Mouse (Mus musculus) neural tube, embryonic 11.5 days (tissue): ENCODE measurements around the gene Gtf2a2. TPM values are rescaled to one million over a fixed set of nuclear protein-coding genes. Genes with fewer than 3 reads are reported as not detected.

Experiments used
- ATAC-seq: fragments of 200-750 bp; cut with Nextera tagmentation; 2 replicates; pipeline ENCODE4 v1.8.0; 2017; ENCODE audit warnings: moderate number of reproducible peaks, mild to moderate bottlenecking, moderate TSS enrichment, moderate library complexity; ENCODE audit not compliant: insufficient read depth, low FRiP score, low TSS enrichment
- DNase-seq: peaks from one replicate; pipeline ENCODE4 v3.0.0-alpha.2; 2015; ENCODE audit warnings: low spot score
- H3K27ac ChIP-seq: fragments of 300-500 bp; sonication (generic); 2 replicates; pipeline ENCODE4 v1.5.1; 2014; ENCODE audit warnings: low read depth, mild to moderate bottlenecking, low read length
- H3K27me3 ChIP-seq: fragments of 300-500 bp; sonication (generic); 2 replicates; pipeline ENCODE4 v1.6.1; 2014; ENCODE audit warnings: mild to moderate bottlenecking, low read length, mixed read lengths; ENCODE audit not compliant: control insufficient read depth, insufficient read depth
- H3K36me3 ChIP-seq: fragments of 300-500 bp; sonication (generic); 2 replicates; pipeline ENCODE4 v1.6.1; 2014; ENCODE audit warnings: mild to moderate bottlenecking, low read length, moderate library complexity, mixed read lengths; ENCODE audit not compliant: control insufficient read depth, insufficient read depth
- H3K4me1 ChIP-seq: fragments of 300-500 bp; sonication (generic); 2 replicates; pipeline ENCODE4 v1.6.1; 2014; ENCODE audit warnings: low read length, mixed read lengths; ENCODE audit not compliant: control insufficient read depth, insufficient read depth
- H3K4me2 ChIP-seq: fragments of 300-500 bp; sonication (generic); 2 replicates; pipeline ENCODE4 v1.6.1; 2014; ENCODE audit warnings: low read depth, mild to moderate bottlenecking, moderate library complexity
- H3K4me3 ChIP-seq: fragments of 300-500 bp; sonication (generic); 2 replicates; pipeline ENCODE4 v1.5.1; 2014; ENCODE audit warnings: low read depth, low read length
- H3K9ac ChIP-seq: fragments of 300-500 bp; sonication (generic); 2 replicates; pipeline ENCODE4 v1.6.1; 2014; ENCODE audit warnings: mild to moderate bottlenecking, low read length
- H3K9me3 ChIP-seq: fragments of 300-500 bp; sonication (generic); 2 replicates; pipeline ENCODE4 v1.6.1; 2016; ENCODE audit warnings: low read length; ENCODE audit not compliant: control insufficient read depth
- whole genome bisulfite sequencing: fragments of 180-500 bp; shearing (Covaris S2); extraction: QIAGEN DNeasy Blood & Tissue Kit; methylation state at CpG from one replicate; pipeline ENCODE4 v1.1.7; 2014; 5-methylcytosine and 5-hydroxymethylcytosine counted together
- polyA plus RNA-seq: library from polyadenylated mRNA; unstranded; fragments of >200 nt; fragmentation: Nextera tagmentation; extraction: Ambion mirVana; gene quantifications from 2 replicates; pipeline ENCODE4 v1.2.1, GENCODE M21; 2014

The Gtf2a2 gene
- polyA plus RNA-seq, 1 experiment from 2014 or later = 195 TPM

DNA sequence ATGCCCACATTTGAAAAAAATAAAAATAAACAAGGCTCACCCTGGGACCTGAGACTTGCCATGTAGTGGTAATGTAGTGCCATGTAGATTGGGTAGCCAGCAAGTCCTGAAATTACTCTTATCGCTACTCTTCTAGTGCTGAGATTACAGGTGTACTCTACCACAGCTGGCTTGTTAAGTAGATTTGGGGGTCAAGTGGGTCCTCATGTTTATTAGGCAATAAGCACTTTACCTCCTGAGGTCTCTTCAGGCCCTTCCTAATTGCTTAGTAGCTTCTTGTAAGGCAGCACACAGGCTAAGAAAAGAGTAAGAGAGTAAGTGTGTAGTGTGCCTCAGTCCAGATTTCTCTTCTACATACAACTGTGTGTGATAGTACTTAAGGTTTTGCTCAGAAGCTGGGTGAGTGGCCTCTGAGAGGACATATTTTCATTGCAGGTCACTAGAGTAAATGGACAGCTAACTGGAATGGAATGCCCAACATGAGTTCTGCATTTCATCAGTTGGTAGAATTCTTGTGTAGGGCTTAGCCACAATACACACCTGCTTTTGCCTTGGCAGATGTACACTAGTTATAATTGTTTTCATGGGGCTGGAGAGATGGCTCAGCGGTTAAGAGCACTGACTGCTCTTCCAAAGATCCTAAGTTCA lies 13.1 kb downstream of the Gtf2a2 start:
- Histone ChIP-seq H3K4me1 (no peaks in the 10 kb centered on the region), H3K36me3 (no peaks in the 10 kb centered on the region), H3K9me3 (no peaks in the 10 kb centered on the region), H3K27ac (no peak overlapping the region), H3K4me2 (no peak overlapping the region), H3K27me3 (no peaks in the 10 kb centered on the region), H3K9ac (no peak overlapping the region), H3K4me3 (no peak overlapping the region)
- 93% methylated on average over 2 of the region's 2 CpGs for WGBS
- no peak for ATAC-seq
- DNase-seq = no peak

DNA sequence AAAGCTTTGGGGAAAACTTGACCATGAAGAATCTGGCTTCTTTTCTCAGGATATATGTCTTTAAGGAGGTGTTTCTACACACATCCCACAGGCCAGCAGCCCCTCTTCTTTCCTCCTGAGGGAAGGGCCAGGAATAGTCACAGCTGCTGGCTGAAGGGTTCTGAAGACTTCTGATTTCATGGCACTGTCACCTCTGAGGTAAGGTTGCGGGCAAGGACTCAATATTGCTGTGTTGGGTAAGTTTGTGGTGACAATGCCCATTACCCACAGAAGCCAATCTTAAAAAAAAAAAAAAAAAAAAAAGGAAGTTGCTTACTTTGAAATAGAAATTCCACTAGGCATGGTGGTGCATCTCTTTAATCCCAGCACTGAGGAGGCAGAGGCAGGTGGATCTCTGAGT lies 19.8 kb downstream of the Gtf2a2 start:
- Histone ChIP-seq H3K27me3 (no peaks in the 10 kb centered on the region), H3K27ac (no peak overlapping the region), H3K4me1 (no peaks in the 10 kb centered on the region), H3K9ac (no peak overlapping the region), H3K36me3 (no peaks in the 10 kb centered on the region), H3K4me2 (no peak overlapping the region), H3K9me3 (no peaks in the 10 kb centered on the region), H3K4me3 (no peak overlapping the region)
- no peak for DNase-seq
- 91% methylated on average over 1 of the region's 1 CpGs for WGBS
- no peak for ATAC-seq

DNA sequence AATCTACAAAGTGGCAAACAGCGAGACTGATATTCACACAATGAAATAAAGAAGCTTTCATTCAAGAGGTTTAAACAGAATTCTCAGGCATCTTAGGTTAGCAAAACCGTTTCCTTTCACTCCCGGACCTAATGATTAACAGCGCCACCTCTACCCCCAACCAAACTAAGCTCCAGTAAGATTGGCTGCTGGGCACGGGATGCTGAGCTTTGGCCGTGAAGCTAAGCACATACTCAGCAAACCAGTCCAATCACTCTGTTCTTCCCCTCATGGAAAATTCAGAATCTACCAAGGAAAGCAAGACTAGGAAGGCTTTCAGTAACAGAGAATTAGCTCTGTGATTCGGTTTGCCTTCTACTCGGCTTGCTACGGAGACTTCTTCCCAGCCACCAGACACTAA lies 20.7 kb downstream of the Gtf2a2 start:
- 79% methylated on average over 9 of the region's 9 CpGs for WGBS
- no peaks in the 10 kb centered on the region for H3K4me1 ChIP-seq
- H3K36me3 ChIP-seq = no peaks in the 10 kb centered on the region

DNA sequence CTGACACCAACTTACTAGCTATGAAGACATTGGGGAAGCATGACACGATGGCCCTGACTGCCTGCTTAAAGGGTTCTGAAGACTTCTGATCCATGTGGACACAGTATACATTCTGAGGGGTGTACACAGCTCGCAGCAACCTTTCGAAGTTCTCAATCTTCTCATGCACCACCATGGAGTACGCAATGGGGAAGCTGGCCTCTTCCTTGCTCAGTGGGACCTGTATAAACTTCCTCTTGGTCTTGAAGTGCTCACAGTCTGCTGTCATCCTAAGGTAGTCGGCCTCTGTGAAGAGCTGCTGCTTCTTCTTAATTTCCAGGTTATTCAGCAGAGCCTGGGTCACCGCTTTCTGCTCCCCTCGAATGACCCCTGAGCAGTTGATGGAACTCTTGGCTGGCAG lies 22.4 kb downstream of the Gtf2a2 start:
- Histone ChIP-seq H3K4me1 (no peaks in the 10 kb centered on the region), H3K9ac (no peak overlapping the region), H3K4me3 (no peak overlapping the region), H3K27ac (no peak overlapping the region), H3K36me3 (no peaks in the 10 kb centered on the region), H3K9me3 (no peaks in the 10 kb centered on the region), H3K4me2 (no peak overlapping the region), H3K27me3 (no peaks in the 10 kb centered on the region)
- ATAC-seq (no peak), DNase-seq (no peak)
- 91% methylated on average over 7 of the region's 7 CpGs for WGBS

More for the DNA sequence above, 20.7 kb downstream of the Gtf2a2 start:
- DNase-seq = no peak
- Histone ChIP-seq H3K27ac (no peak overlapping the region), H3K27me3 (no peaks in the 10 kb centered on the region), H3K9me3 (no peaks in the 10 kb centered on the region), H3K9ac (no peak overlapping the region), H3K4me2 (no peak overlapping the region), H3K4me3 (no peak overlapping the region)
- ATAC-seq = no peak

DNA sequence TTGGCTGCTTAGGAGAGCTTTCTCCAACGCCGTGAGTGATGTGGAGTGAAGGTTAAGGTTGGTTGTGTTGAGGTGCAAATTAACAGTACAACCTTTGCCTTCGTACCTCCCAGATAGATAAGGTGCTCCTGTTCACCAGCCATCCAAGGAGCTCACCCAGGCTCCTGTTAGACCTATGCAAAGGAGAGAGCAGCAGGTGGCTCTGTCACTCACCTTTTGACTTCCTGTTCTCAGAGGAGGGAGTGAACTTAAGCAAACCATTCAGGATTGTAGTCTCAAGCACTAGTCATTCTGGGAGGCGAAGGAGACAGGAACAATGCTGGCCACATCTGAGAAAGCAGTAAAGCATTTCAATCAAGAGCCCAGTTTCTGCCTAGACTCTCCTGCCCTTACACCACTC lies 24.3 kb downstream of the Gtf2a2 start:
- DNase-seq = no peak
- Histone ChIP-seq H3K27ac (no peak overlapping the region), H3K9ac (no peak overlapping the region), H3K4me2 (no peak overlapping the region), H3K27me3 (no peaks in the 10 kb centered on the region), H3K4me3 (no peak overlapping the region), H3K4me1 (no peaks in the 10 kb centered on the region), H3K9me3 (no peaks in the 10 kb centered on the region), H3K36me3 (no peaks in the 10 kb centered on the region)
- ATAC-seq = no peak
- 78% methylated on average over 4 of the region's 4 CpGs for WGBS

DNA sequence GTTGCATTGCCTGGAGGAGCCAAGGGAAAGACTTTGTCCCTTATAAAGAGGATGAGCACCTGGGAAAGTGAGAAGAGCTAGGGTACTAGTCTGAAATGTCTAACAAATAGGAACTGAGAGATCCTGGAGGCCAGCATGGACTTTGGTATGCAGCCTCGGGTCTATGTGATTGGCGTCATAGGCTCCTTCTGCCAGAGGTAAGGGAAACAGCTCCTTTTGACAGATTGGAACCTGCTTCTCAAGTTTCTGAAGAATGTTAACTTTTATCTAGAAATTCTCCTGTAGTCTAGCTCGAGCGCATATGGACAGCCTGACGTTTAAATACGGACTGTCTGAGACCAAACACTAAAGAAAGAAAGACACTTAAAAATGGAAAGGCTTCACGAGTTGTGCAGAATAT lies 25.6 kb downstream of the Gtf2a2 start, which contains the start of gene Gcnt3:
TSS of gene Gcnt3 (minus strand) at position 101 of the 400 bp plus-strand sequence.
- no peak within 1 kb of the TSS for H3K4me2 ChIP-seq
- 95% methylated on average over 7 of the region's 7 CpGs for WGBS
- no peak within 1 kb of the TSS for H3K9ac ChIP-seq
- no peaks in the 10 kb centered on the region for H3K36me3 ChIP-seq
- H3K27ac ChIP-seq = no peak within 1 kb of the TSS
- ATAC-seq = no peak
- no peak within 1 kb of the TSS for H3K4me3 ChIP-seq
- DNase-seq = no peak
- H3K9me3 ChIP-seq = no peaks in the 10 kb centered on the region
- no peaks in the 10 kb centered on the region for H3K27me3 ChIP-seq
- H3K4me1 ChIP-seq = no peaks in the 10 kb centered on the region

DNA sequence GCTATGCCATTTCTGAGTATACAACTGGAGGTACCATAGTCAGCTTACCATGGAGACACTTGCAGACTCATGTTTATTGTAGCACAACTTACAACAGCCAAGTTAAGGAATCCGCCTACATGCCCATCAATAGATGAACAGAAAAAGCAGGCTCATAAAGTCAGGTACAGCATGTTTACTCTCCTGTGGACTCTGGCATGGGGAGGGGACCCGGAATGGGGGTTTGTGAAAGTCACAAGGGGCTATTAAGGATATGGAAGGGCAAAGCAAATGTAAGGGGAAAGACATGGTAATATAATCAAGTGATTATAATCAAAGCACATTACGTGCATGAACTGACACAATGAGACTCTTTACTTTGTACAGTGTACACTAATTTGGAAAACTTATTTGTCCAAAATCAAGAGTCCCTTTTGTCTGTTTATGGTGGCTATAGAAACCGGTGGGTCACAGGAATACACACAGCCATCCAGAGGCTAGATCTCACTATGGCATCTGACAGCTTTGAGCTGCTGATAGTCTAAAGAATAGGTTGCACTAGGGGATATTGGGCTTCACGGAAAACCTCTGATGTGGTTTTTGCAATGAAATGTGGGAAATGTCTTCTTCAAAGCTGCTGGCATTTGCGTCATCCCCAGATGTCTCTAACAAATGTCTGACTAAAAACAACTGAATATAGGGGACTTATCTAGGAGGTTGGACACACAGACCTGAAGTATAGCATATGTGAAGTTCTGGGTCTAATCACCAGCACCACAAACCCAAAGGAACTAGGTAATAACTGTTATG lies 27.4 kb downstream of the Gtf2a2 start:
- Histone ChIP-seq H3K27ac (no peak overlapping the region), H3K4me3 (no peak overlapping the region), H3K9ac (no peak overlapping the region), H3K27me3 (no peaks in the 10 kb centered on the region), H3K4me2 (no peak overlapping the region), H3K4me1 (no peaks in the 10 kb centered on the region), H3K36me3 (no peaks in the 10 kb centered on the region), H3K9me3 (no peaks in the 10 kb centered on the region)
- 89% methylated on average over 6 of the region's 6 CpGs for whole genome bisulfite sequencing
- DNase-seq (no peak), ATAC-seq (no peak)

DNA sequence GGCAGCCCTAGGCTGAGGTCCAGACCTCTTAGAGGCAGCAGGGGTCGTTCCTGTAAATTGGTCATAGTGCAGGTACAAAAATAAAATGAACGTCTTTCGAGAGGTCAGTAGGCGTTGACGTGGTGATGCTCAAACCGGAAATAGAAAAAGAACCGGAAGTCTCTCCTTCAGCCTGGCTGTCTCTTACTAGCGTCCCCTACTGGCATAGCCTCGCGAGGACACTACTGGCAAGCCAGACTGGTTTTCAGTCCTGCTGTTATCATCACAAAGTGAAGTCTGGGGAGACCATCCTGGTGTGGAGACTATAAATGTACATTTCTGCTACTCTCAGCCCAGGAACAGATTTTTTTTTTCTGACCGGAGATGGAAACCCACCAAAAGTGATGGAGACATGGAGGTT lies 28.2 kb downstream of the Gtf2a2 start:
- DNase-seq = no peak

DNA sequence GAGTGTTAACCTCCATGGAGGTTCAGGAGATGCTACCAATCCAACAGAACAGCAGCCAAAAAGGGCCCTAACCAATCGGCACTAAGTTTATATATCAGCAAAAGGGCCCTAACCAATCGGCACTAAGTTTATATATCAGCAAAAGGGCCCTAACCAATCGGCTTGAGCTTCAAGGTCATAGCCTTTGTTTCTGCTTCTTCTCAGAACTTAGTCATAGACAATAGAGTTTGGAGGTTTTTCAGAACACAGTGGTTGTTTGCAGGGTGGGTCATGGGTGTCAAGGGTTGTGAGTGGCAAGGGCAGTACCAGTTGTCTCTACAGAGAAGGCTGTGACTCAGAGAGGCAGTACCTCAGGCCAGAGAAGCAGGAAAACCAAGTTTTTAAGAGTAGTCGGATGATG lies 29.8 kb downstream of the Gtf2a2 start:
- H3K27me3 ChIP-seq = no peaks in the 10 kb centered on the region
- no peak overlapping the region for H3K27ac ChIP-seq
- ATAC-seq (no peak), DNase-seq (no peak)
- H3K9me3 ChIP-seq = no peaks in the 10 kb centered on the region
- no peaks in the 10 kb centered on the region for H3K4me1 ChIP-seq
- no peak overlapping the region for H3K4me3 ChIP-seq
- WGBS = 89% methylated on average over 4 of the region's 4 CpGs
- H3K36me3 ChIP-seq = no peaks in the 10 kb centered on the region
- H3K4me2 ChIP-seq = no peak overlapping the region
- H3K9ac ChIP-seq = no peak overlapping the region

More for the DNA sequence above, 28.2 kb downstream of the Gtf2a2 start:
- Histone ChIP-seq H3K4me1 (no peaks in the 10 kb centered on the region), H3K4me2 (no peak overlapping the region), H3K9me3 (no peaks in the 10 kb centered on the region), H3K27me3 (no peaks in the 10 kb centered on the region), H3K9ac (no peak overlapping the region), H3K27ac (no peak overlapping the region), H3K4me3 (no peak overlapping the region), H3K36me3 (no peaks in the 10 kb centered on the region)
- no peak for ATAC-seq
- WGBS = 89% methylated on average over 11 of the region's 11 CpGs
